Comparison of ENCODE assay signal across 9 mouse cellular contexts in genomic region chr10:110477689-110478314, GRCm38 (mm10). TPM values are rescaled to one million over a fixed set of nuclear protein-coding genes. Genes with fewer than 3 reads are reported as not detected.
A peak's percentile ranks its signal among the peaks of the same experiment; 100 is the strongest.
DNase-seq lines count a peak whose midpoint lies in the region; ATAC-seq lines count a peak whose summit lies in the region.
"Had no signal": no experiment of that assay in that cellular context is flagged by ENCODE, and none has a peak within 500 bp of the region (broad histone marks: within the 10 kb centered on the region; RNA-seq: fewer than 3 reads in every experiment).

No protein-coding gene starts in this region.

- H3K9ac ChIP-seq in lung, embryonic 16.5 days (ENCODE audit: low read length) = no peak overlapping the region
- H3K9ac ChIP-seq in hindbrain, embryonic 14.5 days = no peak overlapping the region
- H3K9ac ChIP-seq in midbrain, embryonic 14.5 days (replicated peaks; ENCODE audit: low read length) = no peak overlapping the region
- H3K9ac ChIP-seq in liver, embryonic 11.5 days (ENCODE audit: low read depth, low read length) = no peak overlapping the region

- no peak for DNase-seq in lung, postnatal 36 days
- DNase-seq in hindbrain, embryonic 14.5 days (ENCODE audit: low spot score) = peak; percentile 51
- DNase-seq in midbrain, embryonic 14.5 days = peak; percentile 58
- DNase-seq in spleen, postnatal 4 days (ENCODE audit: low spot score in 2 of 2) = no peak
- DNase-seq in layer of hippocampus, adult 8-10 months (ENCODE audit: low spot score in 2 of 2) = no peak
- no peak for DNase-seq in liver, embryonic 11.5 days (ENCODE audit: low spot score)
- DNase-seq: adrenal gland, postnatal 14 days had no signal

- H3K36me3 ChIP-seq in lung, embryonic 16.5 days (ENCODE audit: control insufficient read depth, insufficient read depth, low read length) = no peaks in the 10 kb centered on the region
- H3K36me3 ChIP-seq in hindbrain, embryonic 14.5 days (replicated peaks; ENCODE audit: control insufficient read depth, insufficient read depth) = no peaks in the 10 kb centered on the region
- H3K36me3 ChIP-seq in midbrain, embryonic 14.5 days (ENCODE audit: control insufficient read depth, insufficient read depth, low read length) = no peaks in the 10 kb centered on the region
- H3K36me3 ChIP-seq in liver, embryonic 11.5 days (ENCODE audit: control insufficient read depth, insufficient read depth, low read length) = no peaks in the 10 kb centered on the region

- 39% methylated on average over 11 of the region's 11 CpGs for WGBS in lung, embryonic 16.5 days
- WGBS in hindbrain, embryonic 14.5 days = 29% methylated on average over 11 of the region's 11 CpGs
- WGBS in midbrain, embryonic 14.5 days = 37% methylated on average over 11 of the region's 11 CpGs
- 80% methylated on average over 11 of the region's 11 CpGs for WGBS in liver, embryonic 11.5 days

- H3K9me3 ChIP-seq in lung, embryonic 16.5 days (ENCODE audit: control insufficient read depth, low read length) = no peaks in the 10 kb centered on the region
- no peaks in the 10 kb centered on the region for H3K9me3 ChIP-seq in hindbrain, embryonic 14.5 days (ENCODE audit: control insufficient read depth, low read length)
- no peaks in the 10 kb centered on the region for H3K9me3 ChIP-seq in midbrain, embryonic 14.5 days (ENCODE audit: control insufficient read depth, low read length)
- no peaks in the 10 kb centered on the region for H3K9me3 ChIP-seq in liver, embryonic 11.5 days (ENCODE audit: control insufficient read depth, low read length)

- no peaks in the 10 kb centered on the region for H3K4me1 ChIP-seq in lung, embryonic 16.5 days (replicated peaks; ENCODE audit: control insufficient read depth, insufficient read depth, low read length)
- peaks cover 7% of the 10 kb centered on the region for H3K4me1 ChIP-seq in hindbrain, embryonic 14.5 days (replicated peaks; ENCODE audit: control insufficient read depth, insufficient read depth, low read length)
- peaks cover 5% of the 10 kb centered on the region; the same call in 1 of the 2 replicates for H3K4me1 ChIP-seq in midbrain, embryonic 14.5 days (ENCODE audit: control insufficient read depth, insufficient read depth, low read length)
- no peaks in the 10 kb centered on the region for H3K4me1 ChIP-seq in liver, embryonic 11.5 days (replicated peaks; ENCODE audit: control insufficient read depth, insufficient read depth, low read length)

- peak; percentile 51; the same call in 1 of the 2 replicates for ATAC-seq in lung, embryonic 16.5 days (ENCODE audit: low read depth)
- peak; percentile 77; the same call in 1 of the 2 replicates for ATAC-seq in hindbrain, embryonic 14.5 days (ENCODE audit: low FRiP score)
- peak; percentile 58; the same call in 1 of the 2 replicates for ATAC-seq in midbrain, embryonic 14.5 days (ENCODE audit: low FRiP score, low TSS enrichment)
- no peak for ATAC-seq in liver, embryonic 11.5 days (replicated peaks; ENCODE audit: low FRiP score)
- ATAC-seq: intestine, postnatal 0 days had no signal

- no peak overlapping the region for H3K27ac ChIP-seq in lung, embryonic 16.5 days (ENCODE audit: low read length)
- no peak overlapping the region for H3K27ac ChIP-seq in hindbrain, embryonic 14.5 days
- H3K27ac ChIP-seq in midbrain, embryonic 14.5 days (replicated peaks; ENCODE audit: low read depth, low read length) = peak overlapping the region; percentile 49; the same call in 1 of the 2 replicates
- H3K27ac ChIP-seq in liver, embryonic 11.5 days (ENCODE audit: low read depth, low read length) = no peak overlapping the region

- H3K4me3 ChIP-seq in lung, embryonic 16.5 days (ENCODE audit: low read length) = no peak overlapping the region
- H3K4me3 ChIP-seq in hindbrain, embryonic 14.5 days (replicated peaks; ENCODE audit: low read length) = no peak overlapping the region
- H3K4me3 ChIP-seq in midbrain, embryonic 14.5 days (replicated peaks; ENCODE audit: low read depth, low read length) = no peak overlapping the region
- H3K4me3 ChIP-seq in liver, embryonic 11.5 days (ENCODE audit: low read depth, low read length) = no peak overlapping the region

- no peaks in the 10 kb centered on the region for H3K27me3 ChIP-seq in lung, embryonic 16.5 days (ENCODE audit: control insufficient read depth, insufficient read depth, low read depth, low read length)
- no peaks in the 10 kb centered on the region for H3K27me3 ChIP-seq in hindbrain, embryonic 14.5 days (ENCODE audit: control insufficient read depth, insufficient read depth, low read length)
- H3K27me3 ChIP-seq in midbrain, embryonic 14.5 days (ENCODE audit: control insufficient read depth, insufficient read depth, low read length) = no peaks in the 10 kb centered on the region
- no peaks in the 10 kb centered on the region for H3K27me3 ChIP-seq in liver, embryonic 11.5 days (replicated peaks; ENCODE audit: control insufficient read depth, insufficient read depth, low read length)

- peak overlapping the region; percentile 4; the same call in 1 of the 2 replicates for H3K4me2 ChIP-seq in lung, embryonic 16.5 days (ENCODE audit: low read depth, low read length)
- peak overlapping the region; percentile 33 for H3K4me2 ChIP-seq in hindbrain, embryonic 14.5 days (replicated peaks)
- peak overlapping the region; percentile 35 for H3K4me2 ChIP-seq in midbrain, embryonic 14.5 days (ENCODE audit: low read length)
- no peak overlapping the region for H3K4me2 ChIP-seq in liver, embryonic 11.5 days

RNA-seq across cellular contexts. Expression of gene Nav3, which starts 21.8 kb away (rescaled TPM):
- polyA plus RNA-seq in lung, embryonic 16.5 days (2015; fragmentation: Nextera tagmentation; extraction: Ambion mirVana) = 1.2 TPM in 2 replicates
- polyA plus RNA-seq in hindbrain, embryonic 14.5 days (2014; fragmentation: Nextera tagmentation; extraction: Ambion mirVana) = 27.7 and 28.1 TPM in 2 replicates
- 26.9 and 28.9 TPM in 2 replicates for polyA plus RNA-seq in midbrain, embryonic 14.5 days (2014; fragmentation: Nextera tagmentation; extraction: Ambion mirVana)
- 10 to 100 TPM; 78.0 to 87.9 (median 83.6) TPM for total RNA-seq in layer of hippocampus, adult 8-10 months (2022)
- polyA plus RNA-seq in liver, embryonic 11.5 days (2014; fragmentation: Nextera tagmentation; extraction: Ambion mirVana) = 0.66 and 0.85 TPM in 2 replicates

Comparison
In these comparisons a context has a peak if more than half of its experiments do, and no peak if none do; other contexts are left out.
1. DNase-seq: peak in hindbrain, embryonic 14.5 days (single experiment) and midbrain, embryonic 14.5 days (single experiment); none in lung, postnatal 36 days (single experiment), spleen, postnatal 4 days (0 of 2), layer of hippocampus, adult 8-10 months (0 of 2) and liver, embryonic 11.5 days (single experiment).
2. RNA of gene Nav3, which starts 21.8 kb away (polyA plus RNA-seq): 27.7 to 28.1 TPM in hindbrain, embryonic 14.5 days and 26.9 to 28.9 TPM in midbrain, embryonic 14.5 days; 1.2 TPM in lung, embryonic 16.5 days and 0.66 to 0.85 TPM in liver, embryonic 11.5 days; every median in the first group is over 10 times any median in the second.